Mouse (Mus musculus): ENCODE data around the gene Phkg1. TPM values are rescaled to one million over a fixed set of nuclear protein-coding genes. Genes with fewer than 3 reads are reported as not detected.
A peak's percentile ranks its signal among the peaks of the same experiment; 100 is the strongest.
"Not testable (repeated sequence)": the region's sequence is repeated elsewhere in the genome, so short reads cannot be mapped to it uniquely, and the experiment has no call there.

Gene Phkg1
- total RNA-seq, 2 experiments from 2014 or later, result 18.7 to 20.0 TPM

GRCm38 (mm10) chr5:129908242-129908965 is 10.1 kb upstream of the Phkg1 start, which contains the start of gene Nupr1l:
TSS of gene Nupr1l (plus strand) at chr5:129908540.
- DNase-seq (ENCODE audit: low spot score in 2 of 2), result peak; percentile 83 to 89

GRCm38 (mm10) chr5:129907775-129908174 is 9.4 kb upstream of the Phkg1 start:
- no peak for DNase-seq (ENCODE audit: low spot score in 2 of 2)

GRCm38 (mm10) chr5:129895198-129896088 is 2.9 kb downstream of the Phkg1 start, which contains the start of gene Zbed5:
TSS of gene Zbed5 (plus strand) at chr5:129895723.
- peak; percentile 84 to 94 for DNase-seq (ENCODE audit: low spot score in 2 of 2)

- DNase-seq (ENCODE audit: low spot score in 2 of 2), result not testable (repeated sequence)
These were observed 8.0 kb downstream of the Phkg1 start for GRCm38 (mm10) chr5:129890390-129890789.

- DNase-seq (ENCODE audit: low spot score in 2 of 2), result peak; percentile 94 to 98
These were observed 11.3 kb downstream of the Phkg1 start, which contains the start of gene Chchd2 for GRCm38 (mm10) chr5:129886911-129887636. TSS of gene Chchd2 (minus strand) at chr5:129887470.

- no peak for DNase-seq (ENCODE audit: low spot score in 2 of 2)
These were observed 12.1 kb downstream of the Phkg1 start for GRCm38 (mm10) chr5:129886271-129886670.

GRCm38 (mm10) chr5:129879888-129880287 is 18.5 kb downstream of the Phkg1 start:
- DNase-seq (ENCODE audit: low spot score in 2 of 2), result no peak

GRCm38 (mm10) chr5:129878946-129879345 is 19.4 kb downstream of the Phkg1 start:
- peak in 1 of 2 experiments; percentile 49 for DNase-seq (ENCODE audit: low spot score in 2 of 2)

GRCm38 (mm10) chr5:129877731-129878455 is 20.5 kb downstream of the Phkg1 start:
- peak in 1 of 2 experiments; percentile 34 for DNase-seq (ENCODE audit: low spot score in 2 of 2)

GRCm38 (mm10) chr5:129875098-129875497 is 23.3 kb downstream of the Phkg1 start:
- no peak for DNase-seq (ENCODE audit: low spot score in 2 of 2)

- no peak for DNase-seq (ENCODE audit: low spot score in 2 of 2)
These were observed 24.4 kb downstream of the Phkg1 start for GRCm38 (mm10) chr5:129873942-129874341.

- DNase-seq (ENCODE audit: low spot score in 2 of 2), result no peak
These were observed 27.1 kb downstream of the Phkg1 start for GRCm38 (mm10) chr5:129871238-129871637.

- no peak for DNase-seq (ENCODE audit: low spot score in 2 of 2)
These were observed 28.9 kb downstream of the Phkg1 start for GRCm38 (mm10) chr5:129869238-129869995.

GRCm38 (mm10) chr5:129865841-129866240 is 32.5 kb downstream of the Phkg1 start:
- DNase-seq (ENCODE audit: low spot score in 2 of 2), result no peak

GRCm38 (mm10) chr5:129864467-129864866 is 33.9 kb downstream of the Phkg1 start:
- DNase-seq (ENCODE audit: low spot score in 2 of 2), result peak in 1 of 2 experiments; percentile 61

GRCm38 (mm10) chr5:129862325-129862724 is 36.0 kb downstream of the Phkg1 start:
- no peak for DNase-seq (ENCODE audit: low spot score in 2 of 2)

GRCm38 (mm10) chr5:129856414-129856813 is 41.9 kb downstream of the Phkg1 start:
- no peak for DNase-seq (ENCODE audit: low spot score in 2 of 2)

GRCm38 (mm10) chr5:129855163-129855562 is 43.2 kb downstream of the Phkg1 start:
- no peak for DNase-seq (ENCODE audit: low spot score in 2 of 2)

GRCm38 (mm10) chr5:129847558-129847820 is 50.9 kb downstream of the Phkg1 start:
- DNase-seq (ENCODE audit: low spot score in 2 of 2), result no peak
